Mouse (Mus musculus) cortical plate, adult 2 months (tissue): ENCODE results near the gene Kank3. TPM values are rescaled to one million over a fixed set of nuclear protein-coding genes. Genes with fewer than 3 reads are reported as not detected.
A peak's percentile ranks its signal among the peaks of the same experiment; 100 is the strongest.

ENCODE experiments used
- H3K27ac ChIP-seq: fragments of 200-500 bp; 2 replicates; pipeline ENCODE4 v1.5.1; 2012; ENCODE audit warnings: low read length, control low read depth, inconsistent platforms; ENCODE audit not compliant: insufficient read depth
- H3K4me1 ChIP-seq: fragments of 200-500 bp; 2 replicates; pipeline ENCODE4 v1.6.1; 2011; ENCODE audit warnings: low read length; ENCODE audit not compliant: control insufficient read depth, insufficient read depth
- H3K4me3 ChIP-seq: fragments of 200-500 bp; 2 replicates; pipeline ENCODE4 v1.5.1; 2011; ENCODE audit warnings: mild to moderate bottlenecking, low read length, control low read depth; ENCODE audit not compliant: insufficient read depth
- CTCF ChIP-seq: fragments of 200-500 bp; IDR thresholded peaks from 2 replicates; pipeline ENCODE4 v1.5.1; 2011; ENCODE audit warnings: mild to moderate bottlenecking, control low read depth, low read length; ENCODE audit not compliant: insufficient read depth; ENCODE audit errors: extremely low read depth
- POLR2A ChIP-seq: fragments of 200-500 bp; IDR thresholded peaks from 2 replicates; pipeline ENCODE4 v1.6.1; 2011; ENCODE audit warnings: mild to moderate bottlenecking, low read length, control low read depth; ENCODE audit not compliant: insufficient read depth; ENCODE audit errors: extremely low read depth
- polyA plus RNA-seq: library from polyadenylated mRNA; depleted of rRNA; stranded (reverse); fragments of >200 nt; gene quantifications from 2 replicates; pipeline ENCODE4 v1.2.3, GENCODE M21; 2012

Kank3 gene
- polyA plus RNA-seq, 1 experiment, result 59.0 TPM

- H3K4me3 ChIP-seq, result no peak overlapping the region
- H3K4me1 ChIP-seq, result no peaks in the 10 kb centered on the region
- no peak; the same call in 1 of the 2 replicates for TF ChIP-seq CTCF
- TF ChIP-seq POLR2A, result no peak
- no peak overlapping the region for H3K27ac ChIP-seq
Measured at GRCm38 (mm10) chr17:33802221-33802620, 8.1 kb upstream of the Kank3 start.

- Histone ChIP-seq H3K4me3 (no peak overlapping the region), H3K4me1 (no peaks in the 10 kb centered on the region), H3K27ac (no peak overlapping the region)
- TF ChIP-seq CTCF (no peak), POLR2A (no peak)
Measured at GRCm38 (mm10) chr17:33804205-33804604, 6.1 kb upstream of the Kank3 start.

- no peak for TF ChIP-seq CTCF
- no peak for TF ChIP-seq POLR2A
- no peaks in the 10 kb centered on the region for H3K4me1 ChIP-seq
- no peak overlapping the region for H3K4me3 ChIP-seq
- H3K27ac ChIP-seq, result no peak overlapping the region
Measured at GRCm38 (mm10) chr17:33804745-33805144, 5.6 kb upstream of the Kank3 start.

GRCm38 (mm10) chr17:33807181-33807888 is 3.0 kb upstream of the Kank3 start:
- Histone ChIP-seq H3K4me3 (no peak overlapping the region), H3K4me1 (no peaks in the 10 kb centered on the region), H3K27ac (no peak overlapping the region)
- no peak for TF ChIP-seq CTCF
- TF ChIP-seq POLR2A, result no peak

- H3K4me1 ChIP-seq, result no peaks in the 10 kb centered on the region
- no peak for TF ChIP-seq CTCF
- no peak for TF ChIP-seq POLR2A
- no peak overlapping the region for H3K4me3 ChIP-seq
- H3K27ac ChIP-seq, result no peak overlapping the region
Measured at GRCm38 (mm10) chr17:33808192-33808591, 2.1 kb upstream of the Kank3 start.

GRCm38 (mm10) chr17:33811142-33811516 is 810 bp downstream of the Kank3 start:
- Histone ChIP-seq H3K27ac (peak overlapping the region; percentile 60), H3K4me3 (peak overlapping the region; percentile 61), H3K4me1 (no peaks in the 10 kb centered on the region)
- TF ChIP-seq POLR2A (no peak), CTCF (no peak)

- peaks cover 2% of the 10 kb centered on the region for H3K4me1 ChIP-seq
- TF ChIP-seq CTCF (no peak), POLR2A (no peak)
- H3K4me3 ChIP-seq, result no peak overlapping the region
- peak overlapping the region; percentile 80; the same call in 1 of the 2 replicates for H3K27ac ChIP-seq
Measured at GRCm38 (mm10) chr17:33812475-33812874, 2.2 kb downstream of the Kank3 start.

- H3K27ac ChIP-seq, result peak overlapping the region; percentile 80; the same call in 1 of the 2 replicates
- no peak for TF ChIP-seq CTCF
- H3K4me1 ChIP-seq, result peaks cover 2% of the 10 kb centered on the region
- H3K4me3 ChIP-seq, result no peak overlapping the region
Measured at GRCm38 (mm10) chr17:33812990-33813389, 2.7 kb downstream of the Kank3 start.

- H3K27ac ChIP-seq, result no peak overlapping the region
- no peak overlapping the region for H3K4me3 ChIP-seq
- TF ChIP-seq POLR2A, result no peak
- TF ChIP-seq CTCF, result no peak
- H3K4me1 ChIP-seq, result peaks cover 2% of the 10 kb centered on the region
Measured at GRCm38 (mm10) chr17:33815399-33815798, 5.1 kb downstream of the Kank3 start.

- H3K4me1 ChIP-seq, result peaks cover 2% of the 10 kb centered on the region
- H3K4me3 ChIP-seq, result peak overlapping the region; percentile 59; the same call in 1 of the 2 replicates
- TF ChIP-seq CTCF (no peak), POLR2A (no peak)
- H3K27ac ChIP-seq, result peak overlapping the region; percentile 95; the same call in 1 of the 2 replicates
Measured at GRCm38 (mm10) chr17:33816612-33817011, 6.3 kb downstream of the Kank3 start.
